Mouse (Mus musculus) ovary, adult 2 months (tissue): ENCODE data around the gene Vps45. TPM values are rescaled to one million over a fixed set of nuclear protein-coding genes. Genes with fewer than 3 reads are reported as not detected.

Experiments used
- polyA plus RNA-seq: library from polyadenylated mRNA; depleted of rRNA; stranded (reverse); fragments of >200 nt; gene quantifications from 2 replicates; pipeline ENCODE4 v1.2.3, GENCODE M21; 2012; rRNA removed

Vps45 gene
- polyA plus RNA-seq: 2.9 and 3.2 TPM in 2 replicates

GRCm38 (mm10) chr3:96058231-96058896, at the start of gene Vps45:
Gene Vps45, minus strand, starts transcription at chr3:96058466.

GRCm38 (mm10) chr3:96104261-96105065, 46.2 kb upstream of the Vps45 start, which contains the start of gene Otud7b:
Gene Otud7b, plus strand, starts transcription at chr3:96104527.

GRCm38 (mm10) chr3:95995802-95996428, 62.4 kb downstream of the Vps45 start, which contains the start of gene Plekho1:
Gene Plekho1, minus strand, starts transcription at chr3:95996001.

Other genes starting within 250 kb of the Vps45 start
- gene Rprd2, start 239.6 kb downstream of the Vps45 start, polyA plus RNA-seq: 12.0 and 16.6 TPM in 2 replicates
- gene Prpf3, start 202.6 kb downstream of the Vps45 start, polyA plus RNA-seq: 4.6 and 6.4 TPM in 2 replicates
- gene Mrps21, start 186.9 kb downstream of the Vps45 start, polyA plus RNA-seq: 47.9 and 63.9 TPM in 2 replicates
- gene Ciart, start 176.2 kb downstream of the Vps45 start, polyA plus RNA-seq: 9.5 and 9.7 TPM in 2 replicates
- gene BC028528, start 166.5 kb downstream of the Vps45 start, polyA plus RNA-seq: 5.2 and 8.0 TPM in 2 replicates
- gene Aph1a, start 164.5 kb downstream of the Vps45 start, polyA plus RNA-seq: 221 and 413 TPM in 2 replicates
- gene Car14, start 153.8 kb downstream of the Vps45 start, polyA plus RNA-seq: 70.9 and 98.2 TPM in 2 replicates
- 18.5 and 26.0 TPM in 2 replicates for gene Anp32e, start 129.2 kb downstream of the Vps45 start, polyA plus RNA-seq
- gene Plekho1, start 62.5 kb downstream of the Vps45 start, polyA plus RNA-seq: 46.0 and 57.5 TPM in 2 replicates
- gene Otud7b, start 46.1 kb upstream of the Vps45 start, polyA plus RNA-seq: 22.1 and 34.9 TPM in 2 replicates
- gene Mtmr11, start 103.5 kb upstream of the Vps45 start, polyA plus RNA-seq: 14.5 and 15.9 TPM in 2 replicates
- gene Sf3b4, start 113.9 kb upstream of the Vps45 start, polyA plus RNA-seq: 122 and 154 TPM in 2 replicates
- 5.5 and 5.7 TPM in 2 replicates for gene Sv2a, start 122.7 kb upstream of the Vps45 start, polyA plus RNA-seq
- 105 and 109 TPM in 2 replicates for gene Bola1, start 161.2 kb upstream of the Vps45 start, polyA plus RNA-seq
- gene Hist2h2ab, start 161.4 kb upstream of the Vps45 start, polyA plus RNA-seq: 9.3 and 11.4 TPM in 2 replicates
- 22.9 and 40.9 TPM in 2 replicates for gene Hist2h2ac, start 162.4 kb upstream of the Vps45 start, polyA plus RNA-seq
- 5.9 and 6.1 TPM in 2 replicates for gene Hist2h2be, start 162.7 kb upstream of the Vps45 start, polyA plus RNA-seq
- gene Hist2h3c2, start 180.7 kb upstream of the Vps45 start, polyA plus RNA-seq: 107 and 146 TPM in 2 replicates
- 214 and 474 TPM in 2 replicates for gene Hist2h2aa2, start 181.8 kb upstream of the Vps45 start, polyA plus RNA-seq
- 589 and 615 TPM in 2 replicates for gene Hist2h2aa1, start 187.0 kb upstream of the Vps45 start, polyA plus RNA-seq
- gene Hist2h3c1, start 188.2 kb upstream of the Vps45 start, polyA plus RNA-seq: not detected in 2 replicates
- 5.9 and 6.5 TPM in 2 replicates for gene Hist2h4, start 204.8 kb upstream of the Vps45 start, polyA plus RNA-seq
- 118 and 152 TPM in 2 replicates for gene Hist2h3b, start 210.2 kb upstream of the Vps45 start, polyA plus RNA-seq
- 6.8 and 7.4 TPM in 2 replicates for gene Hist2h2bb, start 211.3 kb upstream of the Vps45 start, polyA plus RNA-seq
- gene Fcgr1, start 235.5 kb upstream of the Vps45 start, polyA plus RNA-seq: 3.9 and 5.4 TPM in 2 replicates